Mouse (Mus musculus) lung, postnatal 0 days (tissue): ENCODE results near the gene Rnasek.

Experiments used
- CTCF ChIP-seq: IDR thresholded peaks from 2 replicates; pipeline ENCODE4 v1.5.1; 2016; ENCODE audit warnings: antibody characterized with exemption, mild to moderate bottlenecking
- EP300 ChIP-seq: IDR thresholded peaks from 2 replicates; pipeline ENCODE4 v1.6.1; 2016; ENCODE audit warnings: antibody characterized with exemption, mild to moderate bottlenecking, control low read depth

DNA sequence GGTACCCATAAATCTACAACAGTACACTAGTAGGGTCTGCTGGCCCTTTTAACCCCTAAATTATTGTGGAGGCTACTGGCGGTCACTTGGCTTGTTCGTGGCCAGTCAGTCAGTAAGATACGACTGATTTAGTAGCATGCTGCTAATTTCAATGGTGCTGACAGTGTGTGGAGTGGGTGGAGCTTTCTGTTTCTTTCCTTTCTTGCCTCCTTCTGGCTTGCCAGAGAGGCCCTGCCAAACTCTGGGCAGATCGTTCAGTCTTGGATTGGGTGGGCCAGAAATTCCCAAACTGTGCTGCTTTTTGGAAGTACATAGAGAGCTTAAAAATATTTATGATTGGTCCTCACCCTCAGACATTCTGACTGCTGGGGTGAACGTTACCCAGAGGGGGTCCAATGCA, 12.5 kb downstream of the Rnasek start:
- TF ChIP-seq CTCF: no peak
- TF ChIP-seq EP300: no peak
